Mouse (Mus musculus) ES-Bruce4 (cell line): ENCODE data around the gene Prlh.

Experiments
- CTCF ChIP-seq: IDR thresholded peaks from one replicate; pipeline ENCODE4 v1.8.1; 2011; ENCODE audit warnings: low read depth, low read length
- EP300 ChIP-seq: IDR thresholded peaks from 2 replicates; pipeline ENCODE4 v1.6.1; 2011; ENCODE audit warnings: low read depth, low read length; ENCODE audit not compliant: insufficient read depth
- POLR2A ChIP-seq: IDR thresholded peaks from one replicate; pipeline ENCODE4 v1.8.1; 2011; ENCODE audit warnings: low read length; ENCODE audit not compliant: insufficient read depth

- TF ChIP-seq CTCF (no peak), POLR2A (no peak), EP300 (no peak)
Measured at GRCm38 (mm10) chr1:91001101-91001500, 48.2 kb downstream of the Prlh start.
